Mouse (Mus musculus) midbrain, postnatal 0 days (tissue): Measurements from ENCODE around the gene Itm2b. TPM values are rescaled to one million over a fixed set of nuclear protein-coding genes. Genes with fewer than 3 reads are reported as not detected.

Experiments
- ATAC-seq: fragments of 200-750 bp; cut with Nextera tagmentation; 2 replicates; pipeline ENCODE4 v1.8.0; 2017; ENCODE audit warnings: moderate number of reproducible peaks, mild to moderate bottlenecking, moderate TSS enrichment, moderate library complexity; ENCODE audit not compliant: low FRiP score
- DNase-seq: peaks from one replicate; pipeline ENCODE4 v3.0.0-alpha.2; 2015; ENCODE audit warnings: low spot score
- H3K27ac ChIP-seq: fragments of 300-500 bp; sonication (generic); 2 replicates; pipeline ENCODE4 v1.5.1; 2014; ENCODE audit warnings: low read depth, mild to moderate bottlenecking, low read length, mixed read lengths
- H3K27me3 ChIP-seq: fragments of 300-500 bp; sonication (generic); 2 replicates; pipeline ENCODE4 v1.6.1; 2014; ENCODE audit warnings: low read length, control low read depth, mixed read lengths; ENCODE audit not compliant: insufficient read depth
- H3K36me3 ChIP-seq: fragments of 300-500 bp; sonication (generic); 2 replicates; pipeline ENCODE4 v1.6.1; 2014; ENCODE audit warnings: low read length, control low read depth, mixed read lengths; ENCODE audit not compliant: insufficient read depth
- H3K4me1 ChIP-seq: fragments of 300-500 bp; sonication (generic); 2 replicates; pipeline ENCODE4 v1.6.1; 2014; ENCODE audit warnings: mild to moderate bottlenecking, control low read depth, antibody characterized with exemption, low read length, mixed read lengths; ENCODE audit not compliant: insufficient read depth
- H3K4me2 ChIP-seq: fragments of 300-500 bp; sonication (generic); 2 replicates; pipeline ENCODE4 v1.6.1; 2014; ENCODE audit warnings: low read depth, mild to moderate bottlenecking, low read length, mixed read lengths; ENCODE audit not compliant: poor library complexity, severe bottlenecking
- H3K4me3 ChIP-seq: fragments of 300-500 bp; sonication (generic); 2 replicates; pipeline ENCODE4 v1.5.1; 2014; ENCODE audit warnings: low read depth, mild to moderate bottlenecking, low read length, moderate library complexity
- H3K9ac ChIP-seq: fragments of 300-500 bp; sonication (generic); replicated peaks from 2 replicates; pipeline ENCODE4 v1.6.1; 2014; ENCODE audit warnings: mild to moderate bottlenecking, low read length, moderate library complexity, mixed read lengths; ENCODE audit not compliant: poor library complexity, severe bottlenecking
- H3K9me3 ChIP-seq: fragments of 300-500 bp; sonication (generic); 2 replicates; pipeline ENCODE4 v1.6.1; 2016; ENCODE audit warnings: low read length, control low read depth
- CTCF ChIP-seq: IDR thresholded peaks from 2 replicates; pipeline ENCODE4 v1.5.1; 2016; ENCODE audit warnings: antibody characterized with exemption, mild to moderate bottlenecking
- WGBS: fragments of 180-500 bp; shearing (Covaris S2); extraction: QIAGEN DNeasy Blood & Tissue Kit; methylation state at CpG from one replicate; pipeline ENCODE4 v1.1.7; 2014; 5-methylcytosine and 5-hydroxymethylcytosine counted together
- polyA plus RNA-seq: library from polyadenylated mRNA; unstranded; fragments of >200 nt; fragmentation: Nextera tagmentation; extraction: Ambion mirVana; gene quantifications from 2 replicates; pipeline ENCODE4 v1.2.1, GENCODE M21; 2015
- total RNA-seq: library from RNA; depleted of rRNA; stranded (reverse); fragments of >200 nt; gene quantifications from 2 replicates; pipeline ENCODE4 v1.2.3, GENCODE M21; 2014; rRNA removed

Gene Itm2b
- total and polyA plus RNA-seq, 2 experiments from 2014 or later: 427 to 855 TPM

DNA sequence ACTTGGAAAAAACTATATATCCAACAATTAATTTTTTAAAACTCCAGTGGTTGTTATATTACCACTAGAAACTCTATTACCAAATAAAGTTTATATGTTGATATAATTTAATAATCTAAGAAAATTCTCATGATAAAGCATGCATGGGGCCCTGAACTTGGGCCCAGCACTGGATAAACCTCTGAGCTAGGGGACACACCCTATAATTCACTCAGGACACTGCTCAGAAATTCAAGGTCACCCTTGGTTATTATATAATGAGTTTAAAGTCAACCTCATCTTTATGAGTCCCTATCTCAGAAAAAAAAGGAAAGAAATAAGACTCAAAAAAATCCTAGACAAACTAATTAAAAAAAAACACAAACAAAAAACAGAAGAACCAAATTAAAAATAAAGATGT is 68.2 kb downstream of the Itm2b start:
- H3K9ac ChIP-seq: no peak overlapping the region

DNA sequence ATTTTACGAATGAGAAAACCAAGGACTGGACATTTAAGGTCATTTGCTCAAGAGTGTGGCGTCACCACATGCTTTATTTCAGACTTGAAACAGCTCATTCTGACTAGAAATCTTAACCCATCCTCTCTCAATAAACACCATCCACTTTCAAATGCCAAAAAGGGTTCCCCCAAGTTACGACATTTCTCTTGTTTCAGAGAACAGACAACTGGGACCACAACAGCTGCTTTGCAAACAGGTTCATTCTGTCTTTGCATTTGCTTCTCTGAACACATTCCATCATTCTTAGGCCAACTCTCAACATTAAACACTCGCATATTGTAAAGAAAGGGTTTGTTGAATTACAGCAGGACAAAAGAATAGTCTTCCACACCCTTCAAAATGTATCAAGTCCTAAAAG is 71.2 kb downstream of the Itm2b start:
- Histone ChIP-seq H3K36me3 (0 out of 2 replicates have a peak, but pooled peaks cover 2% of the 10 kb centered on the region), H3K4me1 (no peaks in the 10 kb centered on the region), H3K4me3 (no peak overlapping the region), H3K4me2 (no peak overlapping the region), H3K27me3 (no peaks in the 10 kb centered on the region), H3K9ac (no peak overlapping the region), H3K9me3 (no peaks in the 10 kb centered on the region), H3K27ac (no peak overlapping the region)
- no peak for DNase-seq
- 50% methylated on average over 4 of the region's 4 CpGs for WGBS
- no peak for TF ChIP-seq CTCF
- no peak for ATAC-seq

More for the DNA sequence above, 68.2 kb downstream of the Itm2b start:
- no peak for TF ChIP-seq CTCF
- DNase-seq (no peak), ATAC-seq (no peak)
- Histone ChIP-seq H3K27me3 (no peaks in the 10 kb centered on the region), H3K36me3 (0 out of 2 replicates have a peak, but pooled peaks cover 2% of the 10 kb centered on the region), H3K4me1 (no peaks in the 10 kb centered on the region), H3K9me3 (no peaks in the 10 kb centered on the region), H3K4me3 (no peak overlapping the region), H3K4me2 (no peak overlapping the region), H3K27ac (no peak overlapping the region)

DNA sequence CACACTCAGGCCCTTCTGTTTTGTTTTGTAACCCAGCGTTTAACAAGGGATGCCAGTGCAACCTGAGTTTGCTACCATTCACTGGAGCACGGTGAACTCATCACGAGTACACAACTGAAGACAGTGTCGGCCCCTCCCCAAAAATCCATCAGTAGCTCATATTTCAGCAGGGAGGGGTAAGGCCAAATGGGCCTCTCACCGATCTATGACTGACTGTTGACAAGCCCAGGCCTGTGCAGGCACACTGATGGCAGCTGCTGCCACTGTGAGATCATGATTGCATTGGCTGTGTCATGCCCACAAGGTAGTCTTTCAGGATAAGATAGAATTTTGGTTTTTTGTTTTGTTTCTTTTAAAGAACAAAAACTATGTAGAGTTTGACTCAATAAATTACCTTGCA is 71.7 kb downstream of the Itm2b start:
- Histone ChIP-seq H3K9me3 (no peaks in the 10 kb centered on the region), H3K36me3 (0 out of 2 replicates have a peak, but pooled peaks cover 2% of the 10 kb centered on the region), H3K9ac (no peak overlapping the region), H3K27me3 (no peaks in the 10 kb centered on the region), H3K4me3 (no peak overlapping the region), H3K4me1 (no peaks in the 10 kb centered on the region), H3K27ac (no peak overlapping the region), H3K4me2 (no peak overlapping the region)
- no peak for DNase-seq
- WGBS: 57% methylated on average over 5 of the region's 5 CpGs
- TF ChIP-seq CTCF: no peak
- no peak for ATAC-seq

DNA sequence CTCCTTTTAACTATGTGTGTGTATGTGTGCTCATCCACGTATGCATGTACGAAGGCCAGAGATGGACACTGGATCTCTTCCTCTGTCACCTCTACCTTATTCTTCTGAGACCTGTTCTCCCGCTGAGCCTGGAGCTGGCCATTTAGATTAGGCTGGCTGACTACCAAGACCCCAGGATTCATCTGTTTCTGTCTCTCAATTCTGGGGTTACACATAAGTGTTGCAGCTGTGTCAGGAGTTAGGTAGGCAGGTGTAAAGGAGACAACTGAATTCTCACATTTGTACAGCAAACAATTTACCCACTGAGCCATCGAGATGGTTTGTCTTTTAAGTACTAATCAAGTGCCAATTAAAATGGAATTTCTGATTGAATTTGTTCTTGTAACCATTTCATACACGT is 72.2 kb downstream of the Itm2b start:
- ATAC-seq (no peak), DNase-seq (no peak)
- no peak overlapping the region for H3K4me3 ChIP-seq
- TF ChIP-seq CTCF: no peak
- H3K36me3 ChIP-seq: 0 out of 2 replicates have a peak, but pooled peaks cover 2% of the 10 kb centered on the region
- H3K27ac ChIP-seq: no peak overlapping the region
- WGBS: 85% methylated on average over 5 of the region's 5 CpGs
- no peak overlapping the region for H3K4me2 ChIP-seq
- no peaks in the 10 kb centered on the region for H3K27me3 ChIP-seq
- H3K9ac ChIP-seq: no peak overlapping the region
- no peaks in the 10 kb centered on the region for H3K9me3 ChIP-seq
- H3K4me1 ChIP-seq: no peaks in the 10 kb centered on the region

Other genes with a start within 250 kb of the Itm2b start
- 2.2 and 2.3 TPM in 2 replicates for gene Lpar6, start 147.4 kb downstream of the Itm2b start, total RNA-seq
- 1.3 and 1.8 TPM in 2 replicates for gene Lpar6, start 147.4 kb downstream of the Itm2b start, polyA plus RNA-seq
- 32.7 and 41.5 TPM in 2 replicates for gene Rb1, start 59.5 kb downstream of the Itm2b start, total RNA-seq
- gene Rb1, start 59.5 kb downstream of the Itm2b start, polyA plus RNA-seq: 17.3 and 19.0 TPM in 2 replicates
- gene Med4, start 124.7 kb upstream of the Itm2b start, total RNA-seq: 25.2 and 25.6 TPM in 2 replicates
- 80.6 and 81.7 TPM in 2 replicates for gene Med4, start 124.7 kb upstream of the Itm2b start, polyA plus RNA-seq
- gene Sucla2, start 140.0 kb upstream of the Itm2b start, total RNA-seq: 70.5 and 96.7 TPM in 2 replicates
- 149 and 150 TPM in 2 replicates for gene Sucla2, start 140.0 kb upstream of the Itm2b start, polyA plus RNA-seq
- 6.7 and 8.9 TPM in 2 replicates for gene Nudt15, start 163.0 kb upstream of the Itm2b start, total RNA-seq
- gene Nudt15, start 163.0 kb upstream of the Itm2b start, polyA plus RNA-seq: 9.4 and 10.9 TPM in 2 replicates